19 mouse cellular contexts compared by ENCODE assay signal in genomic region chrX:109175038-109175437, GRCm38 (mm10). TPM values are rescaled to one million over a fixed set of nuclear protein-coding genes. Genes with fewer than 3 reads are reported as not detected.
A peak's percentile ranks its signal among the peaks of the same experiment; 100 is the strongest.
DNase-seq lines count a peak whose midpoint lies in the region; ATAC-seq lines count a peak whose summit lies in the region.
"Had no signal": no experiment of that assay in that cellular context is flagged by ENCODE, and none has a peak within 500 bp of the region (broad histone marks: within the 10 kb centered on the region; RNA-seq: fewer than 3 reads in every experiment).

No protein-coding gene starts in this region.

- peak; percentile 33; the same call in 1 of the 2 replicates for ATAC-seq in heart, embryonic 12.5 days (ENCODE audit: insufficient number of reproducible peaks, low FRiP score)
- peak; percentile 74 for ATAC-seq in lung, embryonic 16.5 days (ENCODE audit: low read depth)
- peak; percentile 50 for ATAC-seq in common myeloid progenitor, adult 5-6 weeks (replicated peaks; ENCODE audit: low read depth, poor library complexity, severe bottlenecking)
- peak; percentile 61 for ATAC-seq in megakaryocyte progenitor cell, adult 5-6 weeks (replicated peaks; ENCODE audit: poor library complexity)
- no peak for ATAC-seq in erythroid progenitor cell, adult 5-6 weeks (replicated peaks; ENCODE audit: low FRiP score, poor library complexity, severe bottlenecking)
- no peak for ATAC-seq in liver, embryonic 11.5 days (replicated peaks; ENCODE audit: low FRiP score)
- ATAC-seq: CD4-positive, CD25-positive, alpha-beta regulatory T cell, adult 4 months had no signal

- 69% methylated on average over 2 of the region's 2 CpGs for WGBS in heart, embryonic 12.5 days
- WGBS in lung, embryonic 16.5 days: 45% methylated on average over 2 of the region's 2 CpGs
- WGBS in liver, embryonic 11.5 days: 55% methylated on average over 2 of the region's 2 CpGs

- no peak for DNase-seq in heart, postnatal 25 days (ENCODE audit: low spot score)
- DNase-seq in lung, postnatal 36 days: no peak
- DNase-seq in liver, embryonic 11.5 days (ENCODE audit: low spot score): no peak
- DNase-seq: cerebellum, adult 18-20 months; kidney, adult 9 months; liver, embryonic 13.5 days; right cerebral cortex, postnatal 14 days; thymus, postnatal 25 days had no signal

- H3K36me3 ChIP-seq in heart, embryonic 12.5 days: no peaks in the 10 kb centered on the region
- no peaks in the 10 kb centered on the region for H3K36me3 ChIP-seq in lung, embryonic 16.5 days (ENCODE audit: control insufficient read depth, insufficient read depth, low read length)
- H3K36me3 ChIP-seq in liver, embryonic 11.5 days (ENCODE audit: control insufficient read depth, insufficient read depth, low read length): no peaks in the 10 kb centered on the region
- H3K36me3 ChIP-seq: heart, embryonic 13.5 days; hindbrain, embryonic 15.5 days; liver, embryonic 13.5 days; midbrain, embryonic 10.5 days had no signal

- peaks cover 4% of the 10 kb centered on the region; the same call in 1 of the 2 replicates for H3K4me1 ChIP-seq in heart, embryonic 12.5 days (replicated peaks)
- H3K4me1 ChIP-seq in lung, embryonic 16.5 days (replicated peaks; ENCODE audit: control insufficient read depth, insufficient read depth, low read length): 0 out of 2 replicates have a peak, but pooled peaks cover 4% of the 10 kb centered on the region
- no peaks in the 10 kb centered on the region for H3K4me1 ChIP-seq in liver, embryonic 11.5 days (replicated peaks; ENCODE audit: control insufficient read depth, insufficient read depth, low read length)
- H3K4me1 ChIP-seq: hindbrain, embryonic 15.5 days; liver, embryonic 13.5 days; midbrain, embryonic 10.5 days had no signal

- no peak overlapping the region for H3K4me3 ChIP-seq in heart, embryonic 12.5 days
- no peak overlapping the region for H3K4me3 ChIP-seq in lung, embryonic 16.5 days (ENCODE audit: low read length)
- no peak overlapping the region for H3K4me3 ChIP-seq in liver, embryonic 11.5 days (ENCODE audit: low read depth, low read length)
- H3K4me3 ChIP-seq: heart, embryonic 13.5 days; hindbrain, embryonic 15.5 days; liver, embryonic 13.5 days; midbrain, embryonic 10.5 days; myocyte had no signal

- H3K9ac ChIP-seq in heart, embryonic 12.5 days: no peak overlapping the region
- H3K9ac ChIP-seq in lung, embryonic 16.5 days (ENCODE audit: low read length): no peak overlapping the region
- no peak overlapping the region for H3K9ac ChIP-seq in liver, embryonic 11.5 days (ENCODE audit: low read depth, low read length)
- H3K9ac ChIP-seq: heart, embryonic 13.5 days; hindbrain, embryonic 15.5 days; liver, embryonic 13.5 days had no signal

- H3K4me2 ChIP-seq in heart, embryonic 12.5 days: no peak overlapping the region
- no peak overlapping the region for H3K4me2 ChIP-seq in lung, embryonic 16.5 days (ENCODE audit: low read depth, low read length)
- H3K4me2 ChIP-seq in liver, embryonic 11.5 days: no peak overlapping the region
- H3K4me2 ChIP-seq: heart, embryonic 13.5 days; hindbrain, embryonic 15.5 days; liver, embryonic 13.5 days had no signal

- no peak overlapping the region for H3K27ac ChIP-seq in heart, embryonic 12.5 days (ENCODE audit: poor library complexity, severe bottlenecking)
- H3K27ac ChIP-seq in lung, embryonic 16.5 days (ENCODE audit: low read length): no peak overlapping the region
- H3K27ac ChIP-seq in liver, embryonic 11.5 days (ENCODE audit: low read depth, low read length): no peak overlapping the region
- H3K27ac ChIP-seq: heart, embryonic 13.5 days; hindbrain, embryonic 15.5 days; liver, embryonic 13.5 days; midbrain, embryonic 10.5 days had no signal

- H3K27me3 ChIP-seq in heart, embryonic 12.5 days (replicated peaks): no peaks in the 10 kb centered on the region
- H3K27me3 ChIP-seq in lung, embryonic 16.5 days (ENCODE audit: control insufficient read depth, insufficient read depth, low read depth, low read length): no peaks in the 10 kb centered on the region
- no peaks in the 10 kb centered on the region for H3K27me3 ChIP-seq in liver, embryonic 11.5 days (replicated peaks; ENCODE audit: control insufficient read depth, insufficient read depth, low read length)
- H3K27me3 ChIP-seq: heart, embryonic 13.5 days; hindbrain, embryonic 15.5 days; liver, embryonic 13.5 days had no signal

- no peaks in the 10 kb centered on the region for H3K9me3 ChIP-seq in heart, embryonic 12.5 days (replicated peaks)
- H3K9me3 ChIP-seq in lung, embryonic 16.5 days (ENCODE audit: control insufficient read depth, low read length): no peaks in the 10 kb centered on the region
- no peaks in the 10 kb centered on the region for H3K9me3 ChIP-seq in liver, embryonic 11.5 days (ENCODE audit: control insufficient read depth, low read length)
- H3K9me3 ChIP-seq: heart, embryonic 13.5 days; hindbrain, embryonic 15.5 days; liver, embryonic 13.5 days; midbrain, embryonic 10.5 days had no signal

- intact Hi-C loops in heart, postnatal 25 days (cut with DNase I): no loop called here

RNA-seq across cellular contexts. Expression of gene Gm6377, which starts 21.5 kb away (rescaled TPM):
- 0.08 TPM in 1 of 2 replicates, not detected in the other for polyA plus RNA-seq in heart, embryonic 12.5 days (2016; fragmentation: Nextera tagmentation; extraction: Ambion mirVana)
- total RNA-seq in heart, postnatal 25 days (2021): under 1 TPM; 0.08 to 0.25 TPM
- 0.19 and 0.53 TPM in 2 replicates for polyA plus RNA-seq in lung, embryonic 16.5 days (2015; fragmentation: Nextera tagmentation; extraction: Ambion mirVana)
- total RNA-seq in common myeloid progenitor, adult 5-6 weeks (2017): 0.27 TPM in 1 of 2 replicates, not detected in the other
- total RNA-seq in megakaryocyte progenitor cell, adult 5-6 weeks (2015): 0.79 and 1.0 TPM in 2 replicates
- total RNA-seq in megakaryocyte progenitor cell, adult 5-6 weeks (2017): 0.84 and 2.4 TPM in 2 replicates
- not detected in 2 replicates for total RNA-seq in erythroid progenitor cell, adult 5-6 weeks (2015; ENCODE audit: low replicate concordance)
- 1.4 and 4.8 TPM in 2 replicates for total RNA-seq in erythroid progenitor cell, adult 5-6 weeks (2017; ENCODE audit: low replicate concordance)
- 0.21 and 0.30 TPM in 2 replicates for polyA plus RNA-seq in liver, embryonic 11.5 days (2014; fragmentation: Nextera tagmentation; extraction: Ambion mirVana)
- total RNA-seq: left cerebral cortex, postnatal 36 days had no signal
- polyA plus RNA-seq: myocyte had no signal

Comparison
In these comparisons a context has a peak if more than half of its experiments do, and no peak if none do; other contexts are left out.
1. ATAC-seq: peak in heart, embryonic 12.5 days (single experiment), lung, embryonic 16.5 days (single experiment), common myeloid progenitor, adult 5-6 weeks (single experiment) and megakaryocyte progenitor cell, adult 5-6 weeks (single experiment); none in erythroid progenitor cell, adult 5-6 weeks (single experiment) and liver, embryonic 11.5 days (single experiment).